Mouse (Mus musculus): ENCODE results near the gene Nudt8.
A peak's percentile ranks its signal among the peaks of the same experiment; 100 is the strongest.
"Not testable (repeated sequence)": the region's sequence is repeated elsewhere in the genome, so short reads cannot be mapped to it uniquely, and the experiment has no call there.

Gene Nudt8

GRCm38 (mm10) chr19:4015635-4016034, 15.3 kb downstream of the Nudt8 start:
- peak; percentile 50 for DNase-seq (ENCODE audit: low read depth)

- no peak for DNase-seq (ENCODE audit: low read depth)
Observed at GRCm38 (mm10) chr19:4017921-4018587, 17.7 kb downstream of the Nudt8 start.

GRCm38 (mm10) chr19:4018743-4019583, 18.6 kb downstream of the Nudt8 start:
- peak; percentile 74 for DNase-seq (ENCODE audit: low read depth)

GRCm38 (mm10) chr19:4023185-4023584, 22.8 kb downstream of the Nudt8 start:
- no peak for DNase-seq (ENCODE audit: low read depth)

GRCm38 (mm10) chr19:4027576-4027975, 27.2 kb downstream of the Nudt8 start:
- no peak for DNase-seq (ENCODE audit: low read depth)

- no peak for DNase-seq (ENCODE audit: low read depth)
Observed at GRCm38 (mm10) chr19:4032668-4033067, 32.3 kb downstream of the Nudt8 start.

- DNase-seq (ENCODE audit: low read depth), result no peak
Observed at GRCm38 (mm10) chr19:4033298-4033697, 32.9 kb downstream of the Nudt8 start.

GRCm38 (mm10) chr19:4033742-4034141, 33.4 kb downstream of the Nudt8 start:
- DNase-seq (ENCODE audit: low read depth), result no peak

GRCm38 (mm10) chr19:4036327-4037045, 36.1 kb downstream of the Nudt8 start:
- no peak for DNase-seq (ENCODE audit: low read depth)

- DNase-seq (ENCODE audit: low read depth), result not testable (repeated sequence)
Observed at GRCm38 (mm10) chr19:4037154-4037787, 36.9 kb downstream of the Nudt8 start.

- peak; percentile 92 for DNase-seq (ENCODE audit: low read depth)
Observed at GRCm38 (mm10) chr19:4037788-4038232, 37.4 kb downstream of the Nudt8 start, which contains the start of gene Gstp1. Gstp1 (minus strand) TSS chr19:4037985.

- DNase-seq (ENCODE audit: low read depth), result not testable (repeated sequence)
Observed at GRCm38 (mm10) chr19:4040941-4041340, 40.6 kb downstream of the Nudt8 start.

- not testable (repeated sequence) for DNase-seq (ENCODE audit: low read depth)
Observed at GRCm38 (mm10) chr19:4041500-4041899, 41.1 kb downstream of the Nudt8 start.

GRCm38 (mm10) chr19:4042124-4042523, 41.7 kb downstream of the Nudt8 start:
- DNase-seq (ENCODE audit: low read depth), result no peak

GRCm38 (mm10) chr19:4044109-4044508, 43.7 kb downstream of the Nudt8 start:
- not testable (repeated sequence) for DNase-seq (ENCODE audit: low read depth)

GRCm38 (mm10) chr19:4045966-4046865, 45.8 kb downstream of the Nudt8 start, which contains the start of gene Gstp2:
Gstp2 (minus strand) TSS chr19:4046023.
- no peak for DNase-seq (ENCODE audit: low read depth)

GRCm38 (mm10) chr19:4046866-4047254, 46.5 kb downstream of the Nudt8 start:
- DNase-seq (ENCODE audit: low read depth), result peak; percentile 63

- peak; percentile 80 for DNase-seq (ENCODE audit: low read depth)
Observed at GRCm38 (mm10) chr19:4047859-4048258, 47.5 kb downstream of the Nudt8 start.

GRCm38 (mm10) chr19:4049069-4049468, 48.7 kb downstream of the Nudt8 start:
- DNase-seq (ENCODE audit: low read depth), result not testable (repeated sequence)

GRCm38 (mm10) chr19:4051016-4051415, 50.6 kb downstream of the Nudt8 start:
- no peak for DNase-seq (ENCODE audit: low read depth)

Measured in c-Kit-positive CD71-positive TER-119-negative erythroid progenitor cells, embryonic 14.5 days (primary cell).